Mouse (Mus musculus): ENCODE measurements at regions not wholly inside any gene's neighbourhood (a gene's known extent, or its start where the extent isn't known, plus 50 kb on each side); places are given as distances from the start of the nearest gene placed in this dataset.
"Not testable (repeated sequence)": the region's sequence is repeated elsewhere in the genome, so short reads cannot be mapped to it uniquely, and the experiment has no call there.

GRCm38 (mm10) chr14:74182996-74183395 lies 457.6 kb upstream of the Htr2a start:
- DNase-seq (ENCODE audit: low spot score), result no peak

GRCm38 (mm10) chr14:74201710-74202109 lies 438.9 kb upstream of the Htr2a start:
- DNase-seq (ENCODE audit: low spot score), result no peak

- DNase-seq (ENCODE audit: low spot score), result no peak
Measured at GRCm38 (mm10) chr14:74205011-74205410, 435.6 kb upstream of the Htr2a start.

GRCm38 (mm10) chr14:74217914-74218446 lies 422.7 kb upstream of the Htr2a start:
- DNase-seq (ENCODE audit: low spot score), result no peak

GRCm38 (mm10) chr14:74219761-74220160 lies 420.9 kb upstream of the Htr2a start:
- no peak for DNase-seq (ENCODE audit: low spot score)

GRCm38 (mm10) chr14:74222093-74222492 lies 418.5 kb upstream of the Htr2a start:
- DNase-seq (ENCODE audit: low spot score), result no peak

GRCm38 (mm10) chr14:74229560-74230187 lies 411.0 kb upstream of the Htr2a start:
- DNase-seq (ENCODE audit: low spot score), result no peak

GRCm38 (mm10) chr14:74240212-74240611 lies 400.4 kb upstream of the Htr2a start:
- DNase-seq (ENCODE audit: low spot score), result no peak

- DNase-seq (ENCODE audit: low spot score), result no peak
Measured at GRCm38 (mm10) chr14:74249263-74249878, 391.3 kb upstream of the Htr2a start.

GRCm38 (mm10) chr14:74250021-74250420 lies 390.6 kb upstream of the Htr2a start:
- DNase-seq (ENCODE audit: low spot score), result peak; percentile 2

GRCm38 (mm10) chr14:74252189-74253145 lies 388.2 kb upstream of the Htr2a start:
- DNase-seq (ENCODE audit: low spot score), result no peak

- no peak for DNase-seq (ENCODE audit: low spot score)
Measured at GRCm38 (mm10) chr14:74255000-74255399, 385.6 kb upstream of the Htr2a start.

GRCm38 (mm10) chr14:74259437-74259836 lies 381.2 kb upstream of the Htr2a start:
- DNase-seq (ENCODE audit: low spot score), result no peak

- DNase-seq (ENCODE audit: low spot score), result no peak
Measured at GRCm38 (mm10) chr14:74267086-74267485, 373.6 kb upstream of the Htr2a start.

GRCm38 (mm10) chr14:74294560-74294959 lies 346.1 kb upstream of the Htr2a start:
- DNase-seq (ENCODE audit: low spot score), result no peak

GRCm38 (mm10) chr14:74304483-74304882 lies 336.2 kb upstream of the Htr2a start:
- DNase-seq (ENCODE audit: low spot score), result no peak

GRCm38 (mm10) chr14:74306717-74307307 lies 333.8 kb upstream of the Htr2a start:
- no peak for DNase-seq (ENCODE audit: low spot score)

GRCm38 (mm10) chr14:74309451-74309850 lies 331.2 kb upstream of the Htr2a start:
- not testable (repeated sequence) for DNase-seq (ENCODE audit: low spot score)

- no peak for DNase-seq (ENCODE audit: low spot score)
Measured at GRCm38 (mm10) chr14:74327291-74327690, 313.3 kb upstream of the Htr2a start.

- no peak for DNase-seq (ENCODE audit: low spot score)
Measured at GRCm38 (mm10) chr14:74350751-74351150, 289.9 kb upstream of the Htr2a start.

GRCm38 (mm10) chr14:74352286-74352685 lies 288.4 kb upstream of the Htr2a start:
- no peak for DNase-seq (ENCODE audit: low spot score)

Data from gastrocnemius, adult 18-20 months (tissue).